Mouse (Mus musculus) retina, postnatal 7 days (tissue): Measurements from ENCODE around the gene Wdr81.
A peak's percentile ranks its signal among the peaks of the same experiment; 100 is the strongest.

Source experiments
- DNase-seq: peaks from one replicate; pipeline ENCODE4 v3.0.0-alpha.2; 2012; ENCODE audit warnings: low read depth, low spot score

Wdr81 gene

DNA sequence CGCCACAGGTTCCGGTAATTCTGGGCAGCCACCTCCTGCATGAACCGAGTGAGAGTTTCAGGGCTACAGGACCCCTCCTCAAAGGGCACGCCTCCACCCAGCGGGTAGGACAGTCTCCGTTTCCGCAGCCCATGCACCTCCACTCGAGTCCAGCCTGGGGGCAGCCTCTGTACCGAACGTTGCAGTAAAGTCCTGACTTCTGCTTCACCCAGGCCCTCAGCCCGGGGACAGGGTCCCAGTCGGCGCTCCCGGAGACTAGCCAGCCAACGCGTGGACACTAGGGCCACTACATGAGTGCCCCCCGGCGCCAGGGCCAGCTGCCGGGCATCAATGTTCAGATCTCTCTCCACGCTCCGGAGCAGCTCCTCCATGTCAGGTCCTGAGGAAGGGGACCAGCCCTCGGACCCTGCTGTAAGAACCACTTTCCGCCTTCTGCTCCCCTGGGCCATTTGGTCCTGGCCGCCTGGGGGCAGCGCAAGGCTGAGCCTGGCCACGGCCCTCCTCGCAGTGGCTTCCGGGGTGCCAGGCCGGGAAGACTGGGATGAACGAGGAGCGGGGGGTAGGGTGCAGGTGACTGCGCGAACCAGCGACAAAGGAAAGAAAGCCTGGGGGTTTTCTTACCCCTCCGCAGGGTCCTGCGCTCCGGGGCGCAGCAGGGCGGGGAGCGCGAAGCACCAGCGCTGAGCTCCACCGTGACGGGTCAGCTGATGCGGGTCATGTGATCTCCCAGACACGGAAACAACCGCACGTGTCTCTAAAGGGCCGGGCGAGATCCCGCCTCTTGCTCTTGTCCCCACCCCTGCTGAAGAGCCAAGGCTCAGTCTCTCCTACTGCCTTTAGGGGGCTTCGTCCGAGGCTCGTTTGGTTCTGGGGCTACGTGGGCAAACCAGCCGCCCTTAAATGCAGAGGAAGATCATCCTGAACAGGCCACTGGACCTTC, at the start of gene Wdr81:
Gene Wdr81 (minus strand): TSS at position 727 of the 940 bp plus-strand sequence.
- peak; percentile 70 for DNase-seq

GRCm38 (mm10) chr11:75498126-75498525, 43.6 kb upstream of the Wdr81 start:
- no peak for DNase-seq

GRCm38 (mm10) chr11:75494296-75495049, 40.0 kb upstream of the Wdr81 start:
- DNase-seq, result no peak

DNA sequence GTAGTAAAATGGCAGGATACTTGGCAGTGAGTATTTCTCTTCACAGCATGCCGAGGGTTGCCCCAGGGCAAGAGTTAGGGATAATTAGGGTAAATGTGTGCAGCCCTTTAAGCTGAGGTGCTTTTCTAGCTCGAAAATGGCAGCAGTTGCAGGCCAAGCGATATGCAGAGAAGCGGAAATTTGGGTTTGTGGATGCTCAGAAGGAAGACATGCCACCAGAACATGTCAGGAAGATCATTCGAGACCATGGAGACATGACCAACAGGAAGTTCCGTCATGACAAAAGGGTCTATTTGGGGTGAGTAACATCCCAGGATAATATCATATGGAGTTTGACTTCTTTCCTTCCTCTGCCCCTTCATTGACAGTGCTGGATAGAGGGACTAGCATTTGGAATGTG, 33.0 kb upstream of the Wdr81 start:
- no peak for DNase-seq

DNA sequence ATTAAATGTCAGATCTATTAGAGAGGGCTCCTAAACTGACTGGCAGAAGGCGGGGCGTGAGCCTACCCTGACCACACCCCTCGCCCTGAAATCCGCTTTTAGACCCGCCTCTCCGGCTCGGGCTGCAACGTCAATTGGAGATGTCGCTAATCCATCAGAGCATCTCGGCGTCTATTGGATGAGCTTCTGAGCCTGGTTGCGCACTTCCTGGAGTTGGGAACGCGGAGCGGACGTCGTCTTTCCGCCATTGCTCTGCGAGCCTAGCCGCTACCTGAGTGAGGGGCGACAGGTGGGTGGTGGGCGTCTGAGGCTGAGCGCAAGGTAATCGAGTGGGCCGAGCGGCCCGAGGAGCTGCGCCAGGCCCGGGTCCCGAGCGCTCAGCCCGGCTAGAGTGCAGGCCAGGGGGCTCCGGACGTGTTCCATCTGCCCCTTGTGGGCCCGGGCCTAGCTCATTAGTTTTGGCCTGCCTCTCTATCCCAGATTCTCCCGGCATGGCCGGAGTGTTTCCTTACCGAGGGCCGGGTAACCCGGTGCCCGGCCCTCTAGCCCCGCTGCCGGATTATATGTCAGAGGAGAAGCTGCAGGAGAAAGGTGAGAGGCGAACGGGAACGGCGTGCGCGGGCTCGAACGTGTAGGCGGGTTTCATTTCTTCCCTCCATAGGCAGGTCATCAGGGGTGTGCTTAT, 32.2 kb upstream of the Wdr81 start, which contains the start of gene Prpf8:
Gene Prpf8 (plus strand): TSS at position 216 of the 685 bp plus-strand sequence.
- peak; percentile 94 for DNase-seq

GRCm38 (mm10) chr11:75486192-75486591, 31.7 kb upstream of the Wdr81 start:
- DNase-seq, result no peak

DNA sequence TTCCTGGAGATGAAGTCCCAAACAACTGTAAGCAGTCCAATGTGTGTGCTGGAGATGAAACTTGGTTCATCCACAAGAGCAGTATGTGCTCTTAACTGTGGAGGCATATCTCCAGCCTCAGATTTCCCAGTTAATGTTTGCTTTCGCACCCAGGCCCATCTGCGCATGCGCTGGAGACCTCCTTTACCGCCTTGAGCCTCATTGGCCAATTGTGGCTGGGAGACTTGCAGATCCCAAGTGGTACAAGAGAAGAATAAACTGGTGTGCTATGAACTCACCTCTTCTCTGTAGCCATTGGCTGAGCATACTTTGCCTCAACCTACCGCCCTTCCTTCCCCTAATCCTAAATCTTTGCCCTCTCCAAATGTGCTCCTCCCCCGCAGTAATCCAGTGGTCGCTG, 18.9 kb upstream of the Wdr81 start:
- DNase-seq, result no peak

DNA sequence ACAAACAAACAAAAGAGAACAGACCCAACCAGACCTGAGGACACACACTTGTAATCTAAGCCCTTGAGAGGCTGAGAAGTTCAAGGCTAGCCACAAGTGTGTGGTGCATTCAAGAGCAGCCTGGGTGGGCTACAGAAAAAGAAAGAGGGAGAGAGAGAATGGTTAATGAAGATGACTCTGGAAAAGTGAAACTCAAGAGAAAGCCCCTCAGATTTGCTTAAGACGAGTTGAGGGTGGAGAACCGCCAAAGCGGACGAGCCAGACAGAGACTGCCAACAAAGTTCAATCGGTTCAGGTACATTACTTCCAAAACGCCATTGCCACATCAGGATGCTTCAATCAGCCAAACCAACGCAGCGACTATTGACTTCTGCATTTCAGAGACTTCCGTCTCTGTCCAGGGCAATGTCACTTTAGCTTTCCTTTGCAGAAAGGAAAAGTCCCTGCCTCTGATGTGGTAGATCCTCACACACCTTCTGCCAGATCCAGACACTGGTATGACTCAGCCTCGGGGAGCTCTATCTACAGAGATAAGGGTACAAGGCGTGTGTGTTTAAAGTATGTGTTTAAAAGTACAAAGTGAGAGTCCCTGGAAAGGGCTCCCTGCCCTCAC, 18.1 kb upstream of the Wdr81 start:
- DNase-seq, result no peak

GRCm38 (mm10) chr11:75470675-75471074, 16.2 kb upstream of the Wdr81 start:
- no peak for DNase-seq

DNA sequence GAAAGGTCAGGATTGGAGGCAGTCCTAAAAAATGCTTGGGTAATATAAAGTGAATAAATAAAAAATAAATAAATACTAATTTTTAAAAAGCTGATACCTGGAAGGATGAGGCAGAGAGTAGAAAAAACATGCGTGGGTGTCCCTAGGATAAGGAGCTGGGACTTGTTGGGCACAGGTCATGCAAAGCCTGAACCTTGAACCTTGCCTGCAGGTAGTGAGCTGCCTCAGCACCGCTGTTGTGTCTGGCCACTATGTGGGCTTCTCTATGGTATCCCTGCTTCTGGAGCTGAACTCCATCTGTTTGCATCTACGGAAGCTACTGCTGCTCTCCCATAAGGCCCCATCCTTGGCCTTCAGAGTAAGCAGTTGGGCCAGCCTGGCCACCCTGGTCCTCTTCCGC, 14.7 kb upstream of the Wdr81 start:
- DNase-seq, result no peak

GRCm38 (mm10) chr11:75468410-75468809, 13.9 kb upstream of the Wdr81 start:
- DNase-seq, result no peak

GRCm38 (mm10) chr11:75467512-75468215, 13.1 kb upstream of the Wdr81 start:
- DNase-seq, result no peak

GRCm38 (mm10) chr11:75466731-75467505, 12.4 kb upstream of the Wdr81 start:
- DNase-seq, result no peak

- no peak for DNase-seq
Measured at GRCm38 (mm10) chr11:75465051-75465450, 10.5 kb upstream of the Wdr81 start.

- DNase-seq, result no peak
Measured at GRCm38 (mm10) chr11:75464417-75464816, 9.9 kb upstream of the Wdr81 start.

- DNase-seq, result no peak
Measured at GRCm38 (mm10) chr11:75463624-75464023, 9.1 kb upstream of the Wdr81 start.

DNA sequence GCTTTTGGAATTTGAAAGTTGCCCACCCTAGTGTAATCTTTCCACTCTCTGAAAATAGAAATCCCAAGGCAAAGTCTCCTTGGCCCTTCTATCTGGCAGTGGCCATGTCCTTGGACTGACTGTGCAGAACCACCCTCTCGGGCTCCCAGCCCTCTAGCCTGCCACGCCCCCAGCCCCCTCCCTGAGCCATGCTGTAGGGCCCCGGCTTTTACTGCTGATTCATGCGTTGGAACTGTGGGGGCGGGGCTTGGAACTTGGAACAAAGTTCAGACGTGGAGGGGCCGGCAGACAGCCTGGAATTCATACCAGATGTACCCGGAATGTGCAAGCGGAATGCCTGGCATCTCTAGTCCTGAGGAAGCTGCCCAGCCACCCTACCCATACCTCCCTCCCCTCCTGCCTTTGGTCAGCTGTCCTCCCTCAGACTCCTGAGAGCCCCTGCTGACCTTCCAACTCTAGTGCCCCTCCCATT, 8.4 kb upstream of the Wdr81 start:
- DNase-seq, result no peak

- no peak for DNase-seq
Measured at GRCm38 (mm10) chr11:75462253-75462783, 7.8 kb upstream of the Wdr81 start.

DNA sequence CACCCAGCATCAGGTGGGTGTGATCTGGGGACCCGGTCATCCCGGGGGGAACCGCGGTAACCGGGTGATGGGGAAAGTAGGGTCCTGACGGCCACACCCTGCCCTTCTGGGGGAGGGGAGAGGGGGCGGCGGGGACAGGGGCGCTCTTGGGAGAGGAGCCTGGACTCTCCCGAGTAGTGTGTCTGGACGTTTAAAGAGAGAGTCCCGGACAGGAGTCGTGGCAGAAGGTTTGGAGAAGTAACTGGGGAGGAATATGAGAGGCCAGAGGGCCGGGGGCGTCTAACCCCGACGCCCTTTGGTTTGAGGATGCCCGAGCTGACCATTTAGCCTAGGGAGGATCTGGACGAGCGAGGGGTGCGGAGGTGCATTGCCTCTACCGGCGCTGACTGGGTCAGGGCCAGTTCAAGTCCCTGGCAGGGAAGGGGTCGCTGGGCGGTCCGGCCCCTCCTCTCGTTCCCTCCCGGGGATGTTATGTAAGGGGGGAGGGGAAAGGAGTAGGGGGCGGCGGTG, 7.3 kb upstream of the Wdr81 start:
- no peak for DNase-seq
